ENCODE assay signal across 9 mouse cellular contexts in the genomic region with DNA sequence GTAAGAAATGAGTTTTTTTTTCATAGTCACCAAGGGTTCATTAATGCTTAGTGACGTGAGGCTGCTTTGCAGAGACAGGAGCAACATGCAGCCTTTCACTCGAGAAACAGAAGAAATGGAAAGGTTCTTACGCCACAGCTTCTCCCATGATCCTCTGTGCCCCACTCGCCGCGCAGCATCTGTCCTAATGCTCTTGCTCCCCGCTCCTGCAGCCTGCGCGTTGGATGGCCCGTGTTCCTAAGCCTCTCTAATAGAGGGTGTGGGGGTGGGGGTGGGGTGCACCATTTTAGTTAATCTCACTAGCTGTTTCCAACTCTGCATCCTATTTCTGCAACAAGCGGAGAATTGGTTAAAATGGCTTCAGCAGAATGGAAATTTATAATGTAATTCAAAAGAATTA. TPM values are rescaled to one million over a fixed set of nuclear protein-coding genes. Genes with fewer than 3 reads are reported as not detected.
A peak's percentile ranks its signal among the peaks of the same experiment; 100 is the strongest.
DNase-seq lines count a peak whose midpoint lies in the region; ATAC-seq and TF ChIP-seq lines count a peak whose summit lies in the region.
"Had no signal": no experiment of that assay in that cellular context is flagged by ENCODE, and none has a peak within 500 bp of the region (broad histone marks: within the 10 kb centered on the region; RNA-seq: fewer than 3 reads in every experiment).

No protein-coding gene starts in this region.

- no peak for DNase-seq in gastrocnemius, adult 2 months
- no peak for DNase-seq in gastrocnemius, postnatal 10 days
- DNase-seq in limb, embryonic 10.5 days (ENCODE audit: low spot score) = no peak
- DNase-seq in retina, postnatal 1 day = peak; percentile 10
- DNase-seq in spleen, adult 18-20 months = no peak
- DNase-seq in kidney, adult 8-10 months = no peak

- TF ChIP-seq POLR2A in cortical plate, adult 2 months (IDR thresholded peaks at IDR 0.05; ENCODE audit: extremely low read depth, insufficient read depth, low read length) = no peak; the same call in 1 of the 2 replicates

- intact Hi-C loops in gastrocnemius, adult 2 months (cut with DNase I) = no loop called here

- H3K27ac ChIP-seq in gastrocnemius, adult 2 months = peak overlapping the region; percentile 57; the same call in 1 of the 2 replicates
- H3K27ac ChIP-seq in limb, embryonic 12.5 days = peak overlapping the region; percentile 73; the same call in 1 of the 2 replicates
- no peak overlapping the region for H3K27ac ChIP-seq in limb, embryonic 10.5 days
- H3K27ac ChIP-seq in cortical plate, adult 2 months (ENCODE audit: insufficient read depth, low read length) = peak overlapping the region; percentile 72; the same call in 1 of the 2 replicates

- H3K4me2 ChIP-seq in limb, embryonic 12.5 days = no peak overlapping the region
- H3K4me2 ChIP-seq: lung, embryonic 14.5 days had no signal

- no peak for ATAC-seq in limb, embryonic 12.5 days (ENCODE audit: insufficient number of reproducible peaks, insufficient read depth, low FRiP score, low TSS enrichment, low read depth)

- no peaks in the 10 kb centered on the region for H3K4me1 ChIP-seq in limb, embryonic 12.5 days (replicated peaks)
- H3K4me1 ChIP-seq in limb, embryonic 10.5 days = 0 out of 2 replicates have a peak, but pooled peaks cover 2% of the 10 kb centered on the region
- peaks cover 2% of the 10 kb centered on the region; the same call in 1 of the 2 replicates for H3K4me1 ChIP-seq in cortical plate, adult 2 months (ENCODE audit: control insufficient read depth, insufficient read depth, low read length)

- H3K27me3 ChIP-seq in limb, embryonic 12.5 days = no peaks in the 10 kb centered on the region
- H3K27me3 ChIP-seq in limb, embryonic 10.5 days (ENCODE audit: low read depth, poor library complexity, severe bottlenecking) = no peaks in the 10 kb centered on the region

- TF ChIP-seq CTCF in gastrocnemius, adult 2 months (IDR thresholded peaks at IDR 0.05) = no peak
- TF ChIP-seq CTCF in cortical plate, adult 2 months (IDR thresholded peaks at IDR 0.05; ENCODE audit: extremely low read depth, insufficient read depth, low read length) = no peak

- peak overlapping the region; percentile 55 for H3K4me3 ChIP-seq in gastrocnemius, adult 2 months
- no peak overlapping the region for H3K4me3 ChIP-seq in limb, embryonic 12.5 days (replicated peaks)
- H3K4me3 ChIP-seq in limb, embryonic 10.5 days = no peak overlapping the region
- 0 out of 2 replicates have a peak overlapping the region, but pooled peaks have one; percentile 18 for H3K4me3 ChIP-seq in cortical plate, adult 2 months (ENCODE audit: insufficient read depth, low read length)

- WGBS in limb, embryonic 12.5 days = 85% methylated on average over 11 of the region's 11 CpGs
- WGBS in limb, embryonic 10.5 days = 87% methylated on average over 11 of the region's 11 CpGs

- H3K9me3 ChIP-seq in limb, embryonic 12.5 days = no peaks in the 10 kb centered on the region
- H3K9me3 ChIP-seq in limb, embryonic 10.5 days (replicated peaks) = no peaks in the 10 kb centered on the region

- 0 out of 2 replicates have a peak, but pooled peaks cover 5% of the 10 kb centered on the region for H3K36me3 ChIP-seq in limb, embryonic 12.5 days
- H3K36me3 ChIP-seq in limb, embryonic 10.5 days = peaks cover 3% of the 10 kb centered on the region

- no peak overlapping the region for H3K9ac ChIP-seq in limb, embryonic 12.5 days (replicated peaks)
- H3K9ac ChIP-seq: lung, embryonic 14.5 days had no signal

RNA-seq across cellular contexts. Expression of a gene that starts 40.0 kb away (rescaled TPM):
- 100 to 1,000 TPM; 165 to 168 TPM for total RNA-seq in gastrocnemius, adult 2 months (2021)
- total RNA-seq in gastrocnemius, postnatal 10 days (2021) = 100 to 1,000 TPM; 213 to 225 TPM
- polyA plus RNA-seq in limb, embryonic 12.5 days (2016; fragmentation: Nextera tagmentation; extraction: Ambion mirVana) = 449 and 458 TPM in 2 replicates
- polyA plus RNA-seq in limb, embryonic 10.5 days (2016; fragmentation: Nextera tagmentation; extraction: Ambion mirVana) = 499 and 560 TPM in 2 replicates
- polyA plus RNA-seq in cortical plate, adult 2 months (2012; rRNA removed) = 127 and 129 TPM in 2 replicates

RNA-seq across cellular contexts. Expression of a gene that starts 41.2 kb away (rescaled TPM):
- 10 to 100 TPM; 10.2 to 12.1 TPM for total RNA-seq in gastrocnemius, adult 2 months (2021)
- total RNA-seq in gastrocnemius, postnatal 10 days (2021) = 10 to 100 TPM; 10.0 to 11.7 TPM
- 23.9 and 24.9 TPM in 2 replicates for polyA plus RNA-seq in limb, embryonic 12.5 days (2016; fragmentation: Nextera tagmentation; extraction: Ambion mirVana)
- 19.6 and 23.3 TPM in 2 replicates for polyA plus RNA-seq in limb, embryonic 10.5 days (2016; fragmentation: Nextera tagmentation; extraction: Ambion mirVana)
- polyA plus RNA-seq in cortical plate, adult 2 months (2012; rRNA removed) = 10.5 and 10.9 TPM in 2 replicates

RNA-seq across cellular contexts. Expression of a gene that starts 44.6 kb away (rescaled TPM):
- total RNA-seq in gastrocnemius, adult 2 months (2021) = 10 to 100 TPM; 10.4 to 10.7 TPM
- total RNA-seq in gastrocnemius, postnatal 10 days (2021) = 1 to 10 TPM; 6.9 to 7.9 TPM
- 17.7 and 19.1 TPM in 2 replicates for polyA plus RNA-seq in limb, embryonic 12.5 days (2016; fragmentation: Nextera tagmentation; extraction: Ambion mirVana)
- polyA plus RNA-seq in limb, embryonic 10.5 days (2016; fragmentation: Nextera tagmentation; extraction: Ambion mirVana) = 20.9 and 22.2 TPM in 2 replicates
- polyA plus RNA-seq in cortical plate, adult 2 months (2012; rRNA removed) = 7.0 and 7.8 TPM in 2 replicates

Comparison
In these comparisons a context has a peak if more than half of its experiments do, and no peak if none do; other contexts are left out.
1. H3K4me3 ChIP-seq: peak in gastrocnemius, adult 2 months (single experiment) and cortical plate, adult 2 months (single experiment); none in limb, embryonic 12.5 days (single experiment) and limb, embryonic 10.5 days (single experiment).